Mouse (Mus musculus) brain, embryonic 14.5 days (tissue): ENCODE results near the gene Gnb1.

Experiments used
- CTCF ChIP-seq: fragments of 200-500 bp; IDR thresholded peaks from 2 replicates; pipeline ENCODE4 v1.5.1; 2012; ENCODE audit warnings: inconsistent platforms, mild to moderate bottlenecking, moderate library complexity, borderline replicate concordance; ENCODE audit not compliant: insufficient read depth, insufficient read length; ENCODE audit errors: extremely low read depth
- POLR2A ChIP-seq: fragments of 200-500 bp; IDR thresholded peaks from 2 replicates; pipeline ENCODE4 v1.6.1; 2012; ENCODE audit warnings: mild to moderate bottlenecking, inconsistent platforms, borderline replicate concordance; ENCODE audit not compliant: poor library complexity, insufficient read depth, insufficient read length, severe bottlenecking; ENCODE audit errors: extremely low read depth

- TF ChIP-seq CTCF, result no peak
- TF ChIP-seq POLR2A, result no peak
Observed at GRCm38 (mm10) chr4:155573155-155573554, 82.0 kb downstream of the Gnb1 start.
